Mouse (Mus musculus): ENCODE measurements around the gene Ube2a. TPM values are rescaled to one million over a fixed set of nuclear protein-coding genes. Genes with fewer than 3 reads are reported as not detected.
A peak's percentile ranks its signal among the peaks of the same experiment; 100 is the strongest.

The Ube2a gene
- 92.7 and 95.2 TPM in 2 replicates for polyA plus RNA-seq (2015; fragmentation: Nextera tagmentation; extraction: Ambion mirVana)

DNA sequence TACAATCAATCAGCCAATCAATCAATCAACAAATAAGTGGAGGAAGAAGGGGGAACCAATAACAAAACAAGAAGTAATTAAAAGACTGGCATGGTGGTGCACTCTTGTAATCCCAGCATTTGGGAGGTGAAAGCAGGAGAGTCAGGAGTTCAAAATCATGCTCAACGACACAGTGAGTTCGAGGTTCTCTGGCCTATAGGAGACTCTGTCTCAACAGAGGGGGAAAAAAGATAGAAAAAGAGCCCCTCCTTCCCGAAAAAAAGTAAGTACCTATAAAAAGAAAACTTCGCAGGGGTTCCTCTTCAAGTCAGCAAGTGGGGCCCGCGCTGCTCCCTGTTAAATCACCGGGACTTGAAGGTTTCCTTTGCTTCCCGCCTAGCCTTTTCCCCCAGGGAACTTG is at the start of gene Ube2a, which contains the start of gene C330007P06Rik:
TSS of gene Ube2a (plus strand) at position 136 of the 400 bp plus-strand sequence.
TSS of gene C330007P06Rik (minus strand) at position 347 of the 400 bp plus-strand sequence.
- H3K27me3 ChIP-seq: no peaks in the 10 kb centered on the region
- DNase-seq: no peak
- H3K4me1 ChIP-seq (replicated peaks): peaks cover 13% of the 10 kb centered on the region
- peak within 1 kb of the TSS; percentile 81 for H3K4me3 ChIP-seq (replicated peaks)
- H3K27ac ChIP-seq: peak within 1 kb of the TSS; percentile 69
- peak within 1 kb of the TSS; percentile 91 for H3K9ac ChIP-seq
- peak within 1 kb of the TSS; percentile 78 for H3K4me2 ChIP-seq
- peaks cover 3% of the 10 kb centered on the region; the same call in 1 of the 2 replicates for H3K36me3 ChIP-seq
- ATAC-seq (ENCODE audit: low read depth): 0 out of 2 replicates have a peak, but pooled peaks have one; percentile 16
- 11% methylated on average over 8 of the region's 8 CpGs for WGBS (ENCODE audit: insufficient replicate concordance)
- H3K9me3 ChIP-seq (replicated peaks): no peaks in the 10 kb centered on the region

DNA sequence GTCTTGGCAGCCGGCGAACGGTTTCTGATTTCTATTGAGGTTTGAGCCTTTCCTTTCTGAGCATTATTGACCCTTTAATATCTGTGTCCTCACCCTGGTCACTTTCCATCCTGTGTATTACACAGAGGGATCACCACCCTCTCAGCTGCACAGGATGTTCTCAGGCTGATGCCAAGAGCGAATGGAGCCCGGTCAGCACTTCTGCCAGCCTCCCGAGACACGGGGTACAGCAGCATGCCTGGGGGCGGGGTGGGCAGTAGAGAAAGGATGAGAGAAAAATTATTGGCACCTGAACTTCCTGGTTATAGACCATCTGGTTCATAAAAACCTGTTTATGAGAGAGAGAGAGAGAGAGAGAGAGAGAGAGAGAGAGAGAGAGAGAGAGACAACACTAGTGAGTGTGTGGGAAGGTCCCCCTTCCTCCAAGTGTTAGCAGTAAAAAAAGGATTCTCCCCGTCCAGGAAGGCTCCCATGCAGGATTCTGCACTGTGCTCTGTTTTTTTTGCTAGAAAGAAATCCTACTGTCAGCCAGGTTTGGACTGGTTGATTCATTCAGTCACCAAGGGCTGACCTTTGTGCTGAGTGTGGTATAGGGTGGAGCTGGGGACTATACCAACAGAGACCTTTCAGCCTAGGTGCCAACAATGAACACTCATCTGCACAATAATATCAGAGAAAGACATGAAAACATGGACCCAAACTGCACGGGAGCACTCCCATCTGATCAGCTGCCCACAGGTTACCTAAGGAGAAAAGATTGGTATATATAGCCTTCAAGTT is 49.6 kb upstream of the Ube2a start:
- Histone ChIP-seq H3K9ac (no peak overlapping the region), H3K27ac (no peak overlapping the region), H3K4me2 (no peak overlapping the region), H3K4me3 (replicated peaks) (no peak overlapping the region), H3K36me3 (no peaks in the 10 kb centered on the region), H3K9me3 (replicated peaks) (no peaks in the 10 kb centered on the region), H3K4me1 (replicated peaks) (no peaks in the 10 kb centered on the region; the same call in 1 of the 2 replicates), H3K27me3 (no peaks in the 10 kb centered on the region)
- 70% methylated on average over 10 of the region's 10 CpGs for WGBS (ENCODE audit: insufficient replicate concordance)
- no peak for ATAC-seq (ENCODE audit: low read depth)
- no peak for DNase-seq

DNA sequence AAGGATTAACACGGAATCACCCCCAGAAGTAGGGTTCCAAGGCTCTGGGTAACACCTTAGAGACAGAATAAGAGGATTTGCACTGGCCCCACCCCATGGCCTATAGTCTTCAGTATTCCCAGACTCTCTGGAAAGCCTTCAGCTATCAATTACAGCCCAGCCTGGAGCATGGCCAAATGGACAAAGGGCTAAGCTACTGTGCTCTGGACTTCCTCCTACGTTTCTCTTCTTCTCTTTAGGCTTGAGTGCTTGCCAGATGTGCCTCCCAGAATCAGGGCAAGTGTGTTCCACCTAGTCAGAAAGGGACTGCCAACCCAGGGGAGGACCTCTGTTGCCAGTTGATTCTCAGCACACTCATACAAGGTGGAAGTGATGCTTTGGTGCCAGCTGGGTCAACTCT is 48.7 kb upstream of the Ube2a start:
- Histone ChIP-seq H3K27me3 (no peaks in the 10 kb centered on the region), H3K9me3 (replicated peaks) (no peaks in the 10 kb centered on the region), H3K4me1 (replicated peaks) (no peaks in the 10 kb centered on the region), H3K27ac (no peak overlapping the region), H3K4me3 (replicated peaks) (no peak overlapping the region), H3K9ac (no peak overlapping the region), H3K36me3 (no peaks in the 10 kb centered on the region), H3K4me2 (no peak overlapping the region)
- DNase-seq (no peak), ATAC-seq (ENCODE audit: low read depth) (no peak)
- WGBS (ENCODE audit: insufficient replicate concordance): 37% methylated on average over 2 of the region's 2 CpGs

DNA sequence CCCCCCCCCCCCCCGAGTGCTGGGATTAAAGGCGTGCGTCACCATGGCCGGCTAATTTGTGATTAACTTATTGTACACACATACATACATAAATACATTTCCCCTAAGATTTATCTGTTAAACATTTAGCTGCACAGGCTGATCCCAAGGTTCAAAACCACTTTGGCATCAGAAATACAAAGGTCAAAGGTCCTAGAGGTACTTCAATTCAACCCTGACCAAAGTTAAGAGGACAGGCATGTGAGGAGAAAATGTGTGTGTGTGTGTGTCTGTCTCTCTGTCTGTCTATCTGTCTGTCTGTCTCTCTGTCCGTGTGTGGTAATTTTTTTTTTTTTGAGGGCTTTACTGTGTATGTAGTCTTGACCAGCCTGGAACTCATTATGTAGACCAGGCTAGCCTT is 46.8 kb upstream of the Ube2a start:
- H3K4me1 ChIP-seq (replicated peaks): no peaks in the 10 kb centered on the region
- H3K9me3 ChIP-seq (replicated peaks): no peaks in the 10 kb centered on the region
- H3K9ac ChIP-seq: no peak overlapping the region
- no peak for ATAC-seq (ENCODE audit: low read depth)
- WGBS (ENCODE audit: insufficient replicate concordance): 76% methylated on average over 5 of the region's 5 CpGs
- H3K4me3 ChIP-seq (replicated peaks): no peak overlapping the region
- no peak for DNase-seq
- no peak overlapping the region for H3K4me2 ChIP-seq
- H3K36me3 ChIP-seq: no peaks in the 10 kb centered on the region
- no peak overlapping the region for H3K27ac ChIP-seq
- H3K27me3 ChIP-seq: no peaks in the 10 kb centered on the region

DNA sequence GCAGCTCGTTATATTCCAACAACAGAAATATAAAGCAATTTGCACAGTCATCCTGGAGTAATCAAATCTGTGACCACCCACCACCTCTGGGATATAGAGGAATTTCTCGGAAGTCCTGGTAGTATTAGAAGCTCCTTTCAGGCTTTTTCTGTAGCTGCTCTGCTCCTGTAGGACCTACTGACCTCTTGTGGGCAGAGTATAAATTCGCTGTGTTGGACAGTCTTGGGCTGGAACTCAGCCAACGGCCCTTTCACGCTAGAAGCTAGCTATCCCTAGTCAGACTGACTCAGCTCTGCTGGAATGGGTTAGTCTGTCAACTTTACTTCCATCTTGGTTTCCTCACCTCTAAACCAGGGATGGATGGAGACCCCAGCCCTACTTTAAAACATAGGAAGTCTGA is 43.4 kb upstream of the Ube2a start:
- DNase-seq: no peak
- Histone ChIP-seq H3K4me1 (replicated peaks) (no peaks in the 10 kb centered on the region), H3K9me3 (replicated peaks) (no peaks in the 10 kb centered on the region), H3K9ac (no peak overlapping the region), H3K36me3 (no peaks in the 10 kb centered on the region), H3K27me3 (no peaks in the 10 kb centered on the region), H3K4me3 (replicated peaks) (no peak overlapping the region), H3K27ac (no peak overlapping the region), H3K4me2 (no peak overlapping the region)
- 45% methylated on average over 5 of the region's 5 CpGs for whole genome bisulfite sequencing (ENCODE audit: insufficient replicate concordance)
- ATAC-seq (ENCODE audit: low read depth): no peak

DNA sequence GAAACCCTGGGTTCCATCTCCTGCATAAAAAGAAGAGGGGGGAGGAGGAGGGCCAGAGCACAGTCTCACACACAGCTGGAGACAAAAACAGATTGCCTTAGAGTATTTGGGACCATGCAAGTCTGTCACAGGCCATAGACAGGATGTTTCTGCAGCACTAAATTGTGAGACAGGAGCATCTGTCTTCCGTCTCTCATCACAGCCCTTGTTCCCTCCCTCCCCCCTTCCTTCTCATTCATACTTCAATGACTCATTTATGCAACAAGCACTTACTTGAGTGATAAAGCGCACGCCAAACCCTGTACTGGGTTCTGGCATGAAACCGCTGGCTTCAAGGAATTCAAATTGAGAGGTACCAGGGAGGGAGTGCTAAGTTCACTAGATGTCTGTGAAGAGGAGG is 42.1 kb upstream of the Ube2a start:
- no peak overlapping the region for H3K27ac ChIP-seq
- H3K9ac ChIP-seq: no peak overlapping the region
- no peaks in the 10 kb centered on the region for H3K36me3 ChIP-seq
- 63% methylated on average over 4 of the region's 4 CpGs for WGBS (ENCODE audit: insufficient replicate concordance)
- DNase-seq (no peak), ATAC-seq (ENCODE audit: low read depth) (no peak)
- no peak overlapping the region for H3K4me2 ChIP-seq
- H3K4me3 ChIP-seq (replicated peaks): no peak overlapping the region
- no peaks in the 10 kb centered on the region for H3K27me3 ChIP-seq
- H3K4me1 ChIP-seq (replicated peaks): 0 out of 2 replicates have a peak, but pooled peaks cover under 1% of the 10 kb centered on the region
- no peaks in the 10 kb centered on the region for H3K9me3 ChIP-seq (replicated peaks)

DNA sequence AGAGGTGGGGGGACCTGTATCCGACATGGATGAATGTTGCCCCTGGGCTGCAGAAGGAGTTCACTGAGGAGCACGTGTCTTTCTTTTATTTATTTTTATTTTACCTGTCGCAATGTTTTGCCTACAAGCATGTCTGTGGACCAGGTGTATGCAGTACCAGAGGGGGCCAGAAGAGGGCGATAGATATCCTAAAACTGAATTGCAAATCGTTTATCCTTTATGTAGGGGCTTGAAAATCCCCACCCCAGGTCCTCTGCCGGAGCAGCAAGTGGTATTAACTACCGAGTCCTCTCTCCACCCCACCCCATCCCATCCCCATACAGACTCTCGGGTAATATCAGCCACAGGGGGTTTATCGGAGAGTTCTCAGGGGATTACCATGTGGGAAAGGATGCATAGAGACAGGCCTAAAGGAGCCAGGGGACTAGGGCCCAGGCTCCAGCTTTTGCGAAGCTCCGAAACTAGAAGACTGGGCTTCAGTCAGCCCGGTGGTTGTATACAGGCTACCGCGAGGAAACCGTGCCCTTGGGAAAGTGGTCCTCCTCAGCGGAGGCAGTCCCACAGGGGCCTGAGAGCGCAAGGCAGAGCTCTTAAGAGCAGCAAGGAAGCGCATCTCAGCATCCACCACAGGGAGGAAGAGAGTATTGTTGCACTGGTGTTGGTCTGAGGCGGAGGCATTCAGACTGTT is 40.2 kb upstream of the Ube2a start:
- ATAC-seq (ENCODE audit: low read depth) (no peak), DNase-seq (peak; percentile 52)
- Histone ChIP-seq H3K4me1 (replicated peaks) (peaks cover 9% of the 10 kb centered on the region), H3K4me2 (peak overlapping the region; percentile 34; the same call in 1 of the 2 replicates), H3K4me3 (replicated peaks) (no peak overlapping the region), H3K27ac (no peak overlapping the region), H3K27me3 (no peaks in the 10 kb centered on the region), H3K36me3 (no peaks in the 10 kb centered on the region), H3K9ac (no peak overlapping the region), H3K9me3 (replicated peaks) (no peaks in the 10 kb centered on the region)
- WGBS (ENCODE audit: insufficient replicate concordance): 24% methylated on average over 19 of the region's 19 CpGs

DNA sequence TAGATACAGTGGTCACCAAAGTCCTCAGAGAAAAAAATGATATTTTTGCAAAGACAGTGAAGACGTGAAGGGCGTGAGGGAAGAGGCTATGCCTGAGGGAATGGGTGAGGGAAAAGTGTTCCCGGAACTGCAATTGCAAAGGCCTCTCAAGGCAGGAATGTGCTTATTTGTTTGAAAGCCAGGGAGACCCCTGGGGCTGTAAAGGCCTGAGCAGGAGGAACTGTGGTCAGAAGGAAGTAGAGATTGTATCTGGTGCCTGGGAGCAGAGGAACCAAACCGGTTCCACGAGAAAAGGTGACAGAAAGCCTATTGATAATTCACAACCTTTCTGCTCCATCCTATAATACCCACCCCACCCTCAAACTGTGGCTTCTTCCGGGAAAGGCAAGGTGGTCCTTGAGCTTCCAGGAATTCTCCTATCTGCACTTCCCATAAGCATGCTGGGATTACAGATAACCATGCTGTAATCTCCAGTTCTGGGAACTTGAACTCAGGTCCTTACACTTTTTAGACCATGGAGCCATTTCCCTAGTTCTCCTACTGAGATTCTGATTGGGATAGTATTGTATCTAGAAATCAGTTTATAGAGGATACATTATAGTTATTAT is 36.5 kb upstream of the Ube2a start:
- H3K36me3 ChIP-seq: no peaks in the 10 kb centered on the region
- WGBS (ENCODE audit: insufficient replicate concordance): 44% methylated on average over 6 of the region's 6 CpGs
- ATAC-seq (ENCODE audit: low read depth) (no peak; the same call in 1 of the 2 replicates), DNase-seq (no peak)
- H3K4me1 ChIP-seq (replicated peaks): peaks cover 9% of the 10 kb centered on the region
- no peak overlapping the region for H3K9ac ChIP-seq
- no peak overlapping the region for H3K27ac ChIP-seq
- no peaks in the 10 kb centered on the region for H3K9me3 ChIP-seq (replicated peaks)
- no peaks in the 10 kb centered on the region for H3K27me3 ChIP-seq
- no peak overlapping the region for H3K4me3 ChIP-seq (replicated peaks)
- no peak overlapping the region for H3K4me2 ChIP-seq

DNA sequence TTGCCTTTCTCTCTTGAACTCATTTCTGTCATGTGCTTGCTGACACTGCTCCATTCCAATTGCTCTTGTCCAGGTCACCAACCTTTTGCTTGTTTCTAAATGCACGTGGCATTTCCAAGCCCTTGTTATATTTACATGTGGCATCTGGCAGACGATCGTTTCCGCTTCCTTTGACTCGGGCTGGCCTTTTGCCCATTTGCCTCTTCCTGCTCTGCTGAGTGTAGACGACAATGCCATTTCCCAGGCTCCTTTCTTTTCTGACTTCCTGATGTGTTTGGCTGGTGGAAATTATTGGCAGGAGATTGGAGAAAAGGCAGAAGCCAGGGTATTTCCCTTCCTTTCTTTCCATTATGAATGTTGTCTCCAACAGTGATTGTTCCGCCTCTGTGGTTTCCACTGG is 34.3 kb upstream of the Ube2a start:
- H3K4me2 ChIP-seq: no peak overlapping the region
- ATAC-seq (ENCODE audit: low read depth) (no peak), DNase-seq (no peak)
- H3K27me3 ChIP-seq: no peaks in the 10 kb centered on the region
- no peak overlapping the region for H3K27ac ChIP-seq
- 60% methylated on average over 7 of the region's 7 CpGs for WGBS (ENCODE audit: insufficient replicate concordance)
- H3K9me3 ChIP-seq (replicated peaks): no peaks in the 10 kb centered on the region
- no peak overlapping the region for H3K4me3 ChIP-seq (replicated peaks)
- H3K4me1 ChIP-seq (replicated peaks): peaks cover 9% of the 10 kb centered on the region
- no peaks in the 10 kb centered on the region for H3K36me3 ChIP-seq
- no peak overlapping the region for H3K9ac ChIP-seq

DNA sequence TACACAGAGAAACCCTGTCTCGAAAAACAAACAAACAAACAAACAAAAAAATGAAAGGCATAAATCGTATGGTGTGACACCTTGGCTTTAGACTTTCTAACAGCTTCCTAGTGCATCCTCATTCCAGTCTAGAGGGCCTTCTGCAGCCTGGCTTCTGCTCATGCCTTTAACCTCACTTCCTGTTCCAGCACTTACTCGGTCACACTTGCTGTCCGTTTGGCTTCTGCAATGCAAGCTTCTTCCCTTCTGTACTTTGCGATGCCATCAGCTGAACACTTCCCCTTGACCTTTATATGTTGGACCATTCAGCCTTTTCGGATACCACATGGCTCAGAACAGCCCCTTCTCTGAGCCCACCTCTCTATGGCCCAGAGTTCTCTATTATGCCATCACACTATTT is 32.0 kb upstream of the Ube2a start:
- no peak overlapping the region for H3K27ac ChIP-seq
- WGBS (ENCODE audit: insufficient replicate concordance): 46% methylated on average over 6 of the region's 6 CpGs
- ATAC-seq (ENCODE audit: low read depth) (no peak), DNase-seq (no peak)
- H3K4me2 ChIP-seq: no peak overlapping the region
- peaks cover 7% of the 10 kb centered on the region for H3K4me1 ChIP-seq (replicated peaks)
- H3K27me3 ChIP-seq: no peaks in the 10 kb centered on the region
- H3K9ac ChIP-seq: no peak overlapping the region
- H3K36me3 ChIP-seq: no peaks in the 10 kb centered on the region
- H3K9me3 ChIP-seq (replicated peaks): no peaks in the 10 kb centered on the region
- H3K4me3 ChIP-seq (replicated peaks): no peak overlapping the region

DNA sequence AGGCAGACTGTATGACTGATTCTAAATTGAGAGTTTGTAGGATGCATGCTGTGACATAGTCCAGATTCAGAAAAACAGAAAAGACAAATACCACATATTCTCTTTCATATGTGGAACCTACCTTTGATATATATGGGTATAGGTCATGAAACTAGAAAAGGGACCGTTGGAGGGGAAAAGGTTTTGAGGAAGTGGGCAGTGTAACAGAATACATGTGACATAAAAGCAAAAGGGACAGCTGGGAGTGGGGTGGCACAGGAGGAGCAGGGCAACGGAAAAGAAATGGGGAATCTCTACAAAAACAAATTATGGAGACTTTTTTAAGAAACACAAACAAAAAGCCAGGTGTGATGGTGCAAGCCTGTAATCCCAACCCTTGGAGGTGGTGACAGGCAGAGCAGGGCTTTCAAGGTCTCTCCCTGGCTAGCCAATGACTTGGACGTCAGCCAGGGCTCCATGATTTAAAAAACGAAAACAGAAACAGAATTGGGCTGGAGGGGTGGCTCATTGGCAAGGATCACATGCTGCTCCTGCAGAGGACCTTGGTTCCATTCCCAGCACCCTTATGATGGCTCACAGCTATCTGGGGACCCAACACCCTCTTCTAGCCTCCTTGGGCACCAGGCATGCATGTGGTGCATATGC is 30.2 kb upstream of the Ube2a start:
- WGBS (ENCODE audit: insufficient replicate concordance): 39% methylated on average over 4 of the region's 4 CpGs
- H3K36me3 ChIP-seq: no peaks in the 10 kb centered on the region
- no peak overlapping the region for H3K27ac ChIP-seq
- H3K27me3 ChIP-seq: no peaks in the 10 kb centered on the region
- H3K4me2 ChIP-seq: no peak overlapping the region
- no peak overlapping the region for H3K4me3 ChIP-seq (replicated peaks)
- no peak for ATAC-seq (ENCODE audit: low read depth)
- H3K4me1 ChIP-seq (replicated peaks): no peaks in the 10 kb centered on the region
- H3K9ac ChIP-seq: no peak overlapping the region
- no peaks in the 10 kb centered on the region for H3K9me3 ChIP-seq (replicated peaks)
- DNase-seq: no peak
